Mouse (Mus musculus): ENCODE results near the gene Nudt21. TPM values are rescaled to one million over a fixed set of nuclear protein-coding genes. Genes with fewer than 3 reads are reported as not detected.

Nudt21 gene
- polyA plus RNA-seq, 1 experiment = 240 TPM

- H3K9me3 ChIP-seq = peaks cover 2% of the 10 kb centered on the region; the same call in 1 of the 2 replicates
- H3K4me3 ChIP-seq (replicated peaks) = no peak overlapping the region
- TF ChIP-seq FLI1 (IDR thresholded peaks at IDR 0.05; ENCODE audit: low read length) = no peak
- no peak for TF ChIP-seq GATA1 (IDR thresholded peaks at IDR 0.05; ENCODE audit: borderline replicate concordance, low read length)
- H3K27me3 ChIP-seq (replicated peaks) = no peaks in the 10 kb centered on the region
- H3K36me3 ChIP-seq (replicated peaks; ENCODE audit: low read length) = peaks cover 98% of the 10 kb centered on the region
- no peaks in the 10 kb centered on the region for H3K4me1 ChIP-seq
Observed at GRCm38 (mm10) chr8:93974602-93975186, 62.1 kb downstream of the Nudt21 start.

- no peaks in the 10 kb centered on the region for H3K4me1 ChIP-seq
- H3K36me3 ChIP-seq (replicated peaks; ENCODE audit: low read length) = peaks cover 95% of the 10 kb centered on the region
- peaks cover 2% of the 10 kb centered on the region; the same call in 1 of the 2 replicates for H3K9me3 ChIP-seq
- no peaks in the 10 kb centered on the region for H3K27me3 ChIP-seq (replicated peaks)
- no peak overlapping the region for H3K4me3 ChIP-seq (replicated peaks)
- TF ChIP-seq FLI1 (IDR thresholded peaks at IDR 0.05; ENCODE audit: low read length) (no peak), GATA1 (IDR thresholded peaks at IDR 0.05; ENCODE audit: borderline replicate concordance, low read length) (no peak)
Observed at GRCm38 (mm10) chr8:93973831-93974375, 62.9 kb downstream of the Nudt21 start.

- Histone ChIP-seq H3K4me3 (replicated peaks) (no peak overlapping the region), H3K4me1 (0 out of 2 replicates have a peak, but pooled peaks cover 3% of the 10 kb centered on the region), H3K9me3 (peaks cover 2% of the 10 kb centered on the region; the same call in 1 of the 2 replicates), H3K36me3 (replicated peaks; ENCODE audit: low read length) (peaks cover 88% of the 10 kb centered on the region), H3K27me3 (replicated peaks) (no peaks in the 10 kb centered on the region)
- TF ChIP-seq FLI1 (IDR thresholded peaks at IDR 0.05; ENCODE audit: low read length) (no peak), GATA1 (IDR thresholded peaks at IDR 0.05; ENCODE audit: borderline replicate concordance, low read length) (no peak)
Observed at GRCm38 (mm10) chr8:93972971-93973734, 63.7 kb downstream of the Nudt21 start.

GRCm38 (mm10) chr8:93972211-93972610 lies 64.6 kb downstream of the Nudt21 start:
- peaks cover 79% of the 10 kb centered on the region for H3K36me3 ChIP-seq (replicated peaks; ENCODE audit: low read length)
- no peaks in the 10 kb centered on the region for H3K27me3 ChIP-seq (replicated peaks)
- no peak for TF ChIP-seq GATA1 (IDR thresholded peaks at IDR 0.05; ENCODE audit: borderline replicate concordance, low read length)
- TF ChIP-seq FLI1 (IDR thresholded peaks at IDR 0.05; ENCODE audit: low read length) = no peak

GRCm38 (mm10) chr8:93971451-93971850 lies 65.4 kb downstream of the Nudt21 start:
- no peak overlapping the region for H3K4me3 ChIP-seq (replicated peaks)
- TF ChIP-seq GATA1 (IDR thresholded peaks at IDR 0.05; ENCODE audit: borderline replicate concordance, low read length) (no peak), FLI1 (IDR thresholded peaks at IDR 0.05; ENCODE audit: low read length) (no peak)
- H3K9me3 ChIP-seq = no peaks in the 10 kb centered on the region
- H3K27me3 ChIP-seq (replicated peaks) = no peaks in the 10 kb centered on the region
- H3K36me3 ChIP-seq (replicated peaks; ENCODE audit: low read length) = peaks cover 73% of the 10 kb centered on the region
- H3K4me1 ChIP-seq = 0 out of 2 replicates have a peak, but pooled peaks cover 3% of the 10 kb centered on the region

More at GRCm38 (mm10) chr8:93972211-93972610, 64.6 kb downstream of the Nudt21 start:
- Histone ChIP-seq H3K4me1 (0 out of 2 replicates have a peak, but pooled peaks cover 3% of the 10 kb centered on the region), H3K4me3 (replicated peaks) (no peak overlapping the region), H3K9me3 (no peaks in the 10 kb centered on the region)

- peaks cover 4% of the 10 kb centered on the region for H3K27me3 ChIP-seq (replicated peaks)
- 0 out of 2 replicates have a peak, but pooled peaks cover 3% of the 10 kb centered on the region for H3K4me1 ChIP-seq
- no peak overlapping the region for H3K4me3 ChIP-seq (replicated peaks)
- TF ChIP-seq FLI1 (IDR thresholded peaks at IDR 0.05; ENCODE audit: low read length) (no peak), GATA1 (IDR thresholded peaks at IDR 0.05; ENCODE audit: borderline replicate concordance, low read length) (no peak)
- H3K9me3 ChIP-seq = no peaks in the 10 kb centered on the region
- peaks cover 56% of the 10 kb centered on the region for H3K36me3 ChIP-seq (replicated peaks; ENCODE audit: low read length)
Observed at GRCm38 (mm10) chr8:93969626-93970340, 67.0 kb downstream of the Nudt21 start.

GRCm38 (mm10) chr8:93968293-93968692 lies 68.5 kb downstream of the Nudt21 start:
- H3K9me3 ChIP-seq = no peaks in the 10 kb centered on the region
- H3K4me3 ChIP-seq (replicated peaks) = no peak overlapping the region
- H3K27me3 ChIP-seq (replicated peaks) = peaks cover 13% of the 10 kb centered on the region
- peaks cover 41% of the 10 kb centered on the region for H3K36me3 ChIP-seq (replicated peaks; ENCODE audit: low read length)
- TF ChIP-seq GATA1 (IDR thresholded peaks at IDR 0.05; ENCODE audit: borderline replicate concordance, low read length) = no peak
- TF ChIP-seq FLI1 (IDR thresholded peaks at IDR 0.05; ENCODE audit: low read length) = no peak
- 0 out of 2 replicates have a peak, but pooled peaks cover 3% of the 10 kb centered on the region for H3K4me1 ChIP-seq

Other genes starting within 250 kb of the Nudt21 start
- not detected in 2 replicates for gene Gnao1, start 227.1 kb downstream of the Nudt21 start, polyA plus RNA-seq (2012; ENCODE audit: insufficient read depth, low replicate concordance)
- gene Amfr, start 24.2 kb downstream of the Nudt21 start, polyA plus RNA-seq (2012; ENCODE audit: insufficient read depth, low replicate concordance) = 37.6 and 51.7 TPM in 2 replicates
- 2.8 TPM in 1 of 2 replicates, not detected in the other for gene Ogfod1, start 167 bp upstream of the Nudt21 start, polyA plus RNA-seq (2012; ENCODE audit: insufficient read depth, low replicate concordance)
- gene Bbs2, start 61.9 kb upstream of the Nudt21 start, polyA plus RNA-seq (2012; ENCODE audit: insufficient read depth, low replicate concordance) = 0.30 and 0.71 TPM in 2 replicates
- gene Mt4, start 100.2 kb upstream of the Nudt21 start, polyA plus RNA-seq (2012; ENCODE audit: insufficient read depth, low replicate concordance) = not detected in 2 replicates
- not detected in 2 replicates for gene Mt3, start 115.6 kb upstream of the Nudt21 start, polyA plus RNA-seq (2012; ENCODE audit: insufficient read depth, low replicate concordance)
- gene Mt2, start 135.6 kb upstream of the Nudt21 start, polyA plus RNA-seq (2012; ENCODE audit: insufficient read depth, low replicate concordance) = 368 and 523 TPM in 2 replicates
- 627 and 878 TPM in 2 replicates for gene Mt1, start 142.1 kb upstream of the Nudt21 start, polyA plus RNA-seq (2012; ENCODE audit: insufficient read depth, low replicate concordance)
- gene Nup93, start 177.5 kb upstream of the Nudt21 start, polyA plus RNA-seq (2012; ENCODE audit: insufficient read depth, low replicate concordance) = 3.1 and 3.3 TPM in 2 replicates